Mouse (Mus musculus): ENCODE results near the gene Nup62.
"Not testable (repeated sequence)": the region's sequence is repeated elsewhere in the genome, so short reads cannot be mapped to it uniquely, and the experiment has no call there.

Nup62 gene

GRCm38 (mm10) chr7:44864595-44865542, 49.0 kb downstream of the Nup62 start:
- peak in 1 of 2 experiments; percentile 46 for DNase-seq

GRCm38 (mm10) chr7:44866276-44867009, 50.6 kb downstream of the Nup62 start:
- peak; percentile 72 to 82 for DNase-seq

- DNase-seq, result peak in 1 of 2 experiments; percentile 33
Measured at GRCm38 (mm10) chr7:44867010-44867702, 51.3 kb downstream of the Nup62 start.

- DNase-seq, result no peak
Measured at GRCm38 (mm10) chr7:44867802-44868201, 51.9 kb downstream of the Nup62 start.

- peak; percentile 43 to 67 for DNase-seq
Measured at GRCm38 (mm10) chr7:44868465-44868864, 52.6 kb downstream of the Nup62 start.

- peak; percentile 81 to 89 for DNase-seq
Measured at GRCm38 (mm10) chr7:44868919-44869696, 53.2 kb downstream of the Nup62 start.

- DNase-seq, result peak; percentile 92 to 95
Measured at GRCm38 (mm10) chr7:44869697-44870528, 54.0 kb downstream of the Nup62 start, which contains the start of gene Ptov1. Gene Ptov1 (minus strand): TSS chr7:44869788.

- no peak for DNase-seq
Measured at GRCm38 (mm10) chr7:44870614-44871013, 54.7 kb downstream of the Nup62 start.

- DNase-seq, result no peak
Measured at GRCm38 (mm10) chr7:44871181-44871580, 55.3 kb downstream of the Nup62 start.

GRCm38 (mm10) chr7:44871774-44872173, 55.9 kb downstream of the Nup62 start:
- not testable (repeated sequence) for DNase-seq

GRCm38 (mm10) chr7:44877833-44878232, 61.9 kb downstream of the Nup62 start:
- no peak for DNase-seq
